Mouse (Mus musculus) megakaryocyte progenitor cell, adult 5-6 weeks (primary cell): Measurements from ENCODE around the gene Ppargc1a. TPM values are rescaled to one million over a fixed set of nuclear protein-coding genes. Genes with fewer than 3 reads are reported as not detected.

Experiments
- ATAC-seq: replicated peaks from 2 replicates; pipeline ENCODE4 v1.8.0; 2016; ENCODE audit warnings: mild to moderate bottlenecking, moderate TSS enrichment, inconsistent platforms; ENCODE audit not compliant: poor library complexity
- total RNA-seq, 2 experiments: library from RNA; stranded (forward) in 1 of 2; stranded (reverse) in 1 of 2; fragments of 157-497, 149-512 nt in 1 of 2; fragments of 200-1000 nt in 1 of 2; gene quantifications; 2 replicates each; pipeline versions ENCODE4 v1.2.3 to v1.2.4; 2015 to 2017

Ppargc1a gene
- total RNA-seq, 2 experiments from 2014 or later, result 0.27 TPM; not detected in 1

GRCm38 (mm10) chr5:51553251-51553650 lies 14.3 kb downstream of the Ppargc1a start:
- ATAC-seq, result no peak

- ATAC-seq, result peak; percentile 81
Observed at GRCm38 (mm10) chr5:51552483-51553091, 14.9 kb downstream of the Ppargc1a start.

GRCm38 (mm10) chr5:51551852-51552482 lies 15.6 kb downstream of the Ppargc1a start:
- ATAC-seq, result peak; percentile 47

GRCm38 (mm10) chr5:51547442-51548035 lies 20.0 kb downstream of the Ppargc1a start:
- ATAC-seq, result no peak

- ATAC-seq, result no peak
Observed at GRCm38 (mm10) chr5:51546817-51547216, 20.7 kb downstream of the Ppargc1a start.

- peak; percentile 29; the same call in 1 of the 2 replicates for ATAC-seq
Observed at GRCm38 (mm10) chr5:51545133-51546049, 22.1 kb downstream of the Ppargc1a start.

GRCm38 (mm10) chr5:51544141-51544735 lies 23.3 kb downstream of the Ppargc1a start:
- ATAC-seq, result no peak; the same call in 1 of the 2 replicates

GRCm38 (mm10) chr5:51541557-51541956 lies 26.0 kb downstream of the Ppargc1a start:
- ATAC-seq, result no peak

GRCm38 (mm10) chr5:51540816-51541215 lies 26.7 kb downstream of the Ppargc1a start:
- ATAC-seq, result no peak

- no peak for ATAC-seq
Observed at GRCm38 (mm10) chr5:51539563-51539962, 28.0 kb downstream of the Ppargc1a start.

- no peak for ATAC-seq
Observed at GRCm38 (mm10) chr5:51538319-51538718, 29.2 kb downstream of the Ppargc1a start.

GRCm38 (mm10) chr5:51537646-51538030 lies 29.9 kb downstream of the Ppargc1a start:
- no peak for ATAC-seq

- no peak for ATAC-seq
Observed at GRCm38 (mm10) chr5:51537009-51537645, 30.4 kb downstream of the Ppargc1a start.

- no peak for ATAC-seq
Observed at GRCm38 (mm10) chr5:51534456-51534855, 33.1 kb downstream of the Ppargc1a start.

- ATAC-seq, result no peak
Observed at GRCm38 (mm10) chr5:51531286-51531685, 36.2 kb downstream of the Ppargc1a start.

- no peak for ATAC-seq
Observed at GRCm38 (mm10) chr5:51529444-51529843, 38.1 kb downstream of the Ppargc1a start.

- ATAC-seq, result no peak
Observed at GRCm38 (mm10) chr5:51528165-51528498, 39.4 kb downstream of the Ppargc1a start.

- ATAC-seq, result no peak
Observed at GRCm38 (mm10) chr5:51527498-51528164, 39.9 kb downstream of the Ppargc1a start.

GRCm38 (mm10) chr5:51525858-51526257 lies 41.7 kb downstream of the Ppargc1a start:
- no peak for ATAC-seq

GRCm38 (mm10) chr5:51520807-51521206 lies 46.7 kb downstream of the Ppargc1a start:
- no peak for ATAC-seq
